Mouse (Mus musculus) lung, postnatal 0 days (tissue): Measurements from ENCODE around the gene Sorcs1. TPM values are rescaled to one million over a fixed set of nuclear protein-coding genes. Genes with fewer than 3 reads are reported as not detected.

Experiments
- ATAC-seq: fragments of 200-750 bp; cut with Nextera tagmentation; 2 replicates; pipeline ENCODE4 v1.8.0; 2017; ENCODE audit warnings: moderate library complexity
- DNase-seq: peaks from one replicate; pipeline ENCODE4 v3.0.0-alpha.2; 2016; ENCODE audit warnings: low spot score
- H3K27ac ChIP-seq: fragments of 300-500 bp; sonication (generic); 2 replicates; pipeline ENCODE4 v1.5.1; 2014; ENCODE audit warnings: antibody characterized with exemption, mild to moderate bottlenecking, low read length, mixed read lengths
- H3K27me3 ChIP-seq: fragments of 300-500 bp; sonication (generic); replicated peaks from 2 replicates; pipeline ENCODE4 v1.6.1; 2014; ENCODE audit warnings: low read length, mixed read lengths; ENCODE audit not compliant: insufficient read depth
- H3K36me3 ChIP-seq: fragments of 300-500 bp; sonication (generic); 2 replicates; pipeline ENCODE4 v1.6.1; 2014; ENCODE audit warnings: low read length, mixed read lengths; ENCODE audit not compliant: insufficient read depth
- H3K4me1 ChIP-seq: fragments of 300-500 bp; sonication (generic); 2 replicates; pipeline ENCODE4 v1.6.1; 2014; ENCODE audit warnings: antibody characterized with exemption, low read depth, low read length, mixed read lengths; ENCODE audit not compliant: insufficient read depth
- H3K4me2 ChIP-seq: fragments of 300-500 bp; sonication (generic); replicated peaks from 2 replicates; pipeline ENCODE4 v1.6.1; 2014; ENCODE audit warnings: low read depth, mild to moderate bottlenecking, low read length, moderate library complexity, mixed read lengths
- H3K4me3 ChIP-seq: fragments of 300-500 bp; sonication (generic); 2 replicates; pipeline ENCODE4 v1.5.1; 2014; ENCODE audit warnings: low read depth, low read length
- H3K9ac ChIP-seq: fragments of 300-500 bp; sonication (generic); replicated peaks from 2 replicates; pipeline ENCODE4 v1.6.1; 2014; ENCODE audit warnings: low read depth, mild to moderate bottlenecking
- H3K9me3 ChIP-seq: fragments of 300-500 bp; sonication (generic); 2 replicates; pipeline ENCODE4 v1.6.1; 2016; ENCODE audit warnings: low read length, mixed read lengths
- CTCF ChIP-seq: IDR thresholded peaks from 2 replicates; pipeline ENCODE4 v1.5.1; 2016; ENCODE audit warnings: antibody characterized with exemption, mild to moderate bottlenecking
- EP300 ChIP-seq: IDR thresholded peaks from 2 replicates; pipeline ENCODE4 v1.6.1; 2016; ENCODE audit warnings: antibody characterized with exemption, mild to moderate bottlenecking, control low read depth
- WGBS: fragments of 180-500 bp; shearing (Covaris S2); extraction: QIAGEN DNeasy Blood & Tissue Kit; methylation state at CpG from one replicate; pipeline ENCODE4 v1.1.7; 2014; 5-methylcytosine and 5-hydroxymethylcytosine counted together
- polyA plus RNA-seq: library from polyadenylated mRNA; unstranded; fragments of >200 nt; fragmentation: Nextera tagmentation; extraction: Ambion mirVana; gene quantifications from 2 replicates; pipeline ENCODE4 v1.2.1, GENCODE M21; 2015

The Sorcs1 gene
- polyA plus RNA-seq, 1 experiment from 2014 or later, result 0.73 TPM

DNA sequence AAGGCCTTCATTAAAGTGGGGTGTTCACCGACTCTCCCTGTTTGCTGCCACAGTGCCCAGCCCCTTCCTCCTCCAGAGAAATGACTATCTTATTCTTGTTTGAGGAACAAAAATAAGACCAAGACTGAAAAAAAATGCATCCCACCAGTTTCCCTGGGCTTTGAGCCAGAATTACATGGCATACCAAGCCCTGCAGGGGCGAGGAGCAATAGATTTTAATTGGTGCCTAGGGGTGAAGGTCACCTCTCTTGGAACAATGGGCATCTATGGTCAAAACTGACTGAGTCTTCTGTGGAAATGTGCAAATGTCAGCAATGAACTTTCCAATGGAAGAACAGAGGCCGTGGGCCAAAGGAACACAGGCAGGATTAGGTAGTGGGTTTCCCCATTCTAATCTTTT lies 312.0 kb downstream of the Sorcs1 start:
- ATAC-seq, result no peak
- 68% methylated on average over 3 of the region's 3 CpGs for WGBS
- Histone ChIP-seq H3K4me3 (no peak overlapping the region), H3K4me1 (no peaks in the 10 kb centered on the region), H3K9me3 (no peaks in the 10 kb centered on the region), H3K36me3 (no peaks in the 10 kb centered on the region), H3K4me2 (no peak overlapping the region), H3K27me3 (no peaks in the 10 kb centered on the region), H3K27ac (no peak overlapping the region), H3K9ac (no peak overlapping the region)
- TF ChIP-seq EP300 (no peak), CTCF (no peak)
- no peak for DNase-seq

DNA sequence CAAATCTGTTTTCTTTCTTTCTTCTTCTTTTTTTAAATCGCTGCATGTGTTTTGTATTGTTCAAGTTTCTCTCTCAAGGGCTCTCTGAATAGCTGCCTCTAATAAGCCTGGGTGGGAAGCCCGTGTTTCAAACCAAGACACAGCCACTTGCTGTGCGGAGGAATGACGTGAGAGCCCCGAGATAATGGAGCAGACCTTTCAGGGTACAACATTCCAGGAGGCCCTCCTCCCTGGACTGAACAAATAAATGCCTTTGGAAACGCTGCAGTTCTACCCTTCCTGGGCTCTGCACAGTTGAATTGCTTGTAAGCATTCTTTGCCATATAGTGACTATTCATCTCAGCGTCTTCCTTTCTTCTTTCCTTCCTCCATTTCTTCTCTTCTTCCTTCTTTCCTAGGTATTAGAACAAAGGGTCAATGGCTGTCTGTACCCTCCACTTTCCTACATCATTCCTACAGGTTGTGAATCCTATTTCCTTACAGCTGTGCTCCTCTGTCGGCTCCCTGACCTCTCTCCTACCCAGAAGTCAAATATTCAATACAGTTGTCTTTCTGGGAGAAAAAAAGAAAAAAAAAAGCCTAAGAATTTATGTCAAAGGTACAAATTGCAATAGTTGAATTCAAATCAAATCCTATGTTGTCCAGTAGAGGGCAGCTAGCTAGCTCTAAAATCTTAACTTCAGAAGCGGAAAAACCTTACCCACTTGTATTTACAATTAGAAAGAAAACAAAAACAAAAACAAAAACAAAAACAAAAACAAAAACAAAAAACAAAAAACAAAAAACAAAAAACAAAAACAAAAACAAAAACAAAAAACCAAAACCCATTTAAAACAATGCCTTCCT lies 315.6 kb downstream of the Sorcs1 start:
- peak; percentile 60; the same call in 1 of the 2 replicates for TF ChIP-seq EP300
- peak; percentile 37 for TF ChIP-seq CTCF
- Histone ChIP-seq H3K4me1 (no peaks in the 10 kb centered on the region), H3K4me2 (no peak overlapping the region), H3K4me3 (no peak overlapping the region), H3K27me3 (no peaks in the 10 kb centered on the region), H3K27ac (no peak overlapping the region), H3K36me3 (no peaks in the 10 kb centered on the region), H3K9me3 (no peaks in the 10 kb centered on the region), H3K9ac (no peak overlapping the region)
- DNase-seq (peak; percentile 35), ATAC-seq (peak; percentile 86)
- 26% methylated on average over 9 of the region's 9 CpGs for WGBS

DNA sequence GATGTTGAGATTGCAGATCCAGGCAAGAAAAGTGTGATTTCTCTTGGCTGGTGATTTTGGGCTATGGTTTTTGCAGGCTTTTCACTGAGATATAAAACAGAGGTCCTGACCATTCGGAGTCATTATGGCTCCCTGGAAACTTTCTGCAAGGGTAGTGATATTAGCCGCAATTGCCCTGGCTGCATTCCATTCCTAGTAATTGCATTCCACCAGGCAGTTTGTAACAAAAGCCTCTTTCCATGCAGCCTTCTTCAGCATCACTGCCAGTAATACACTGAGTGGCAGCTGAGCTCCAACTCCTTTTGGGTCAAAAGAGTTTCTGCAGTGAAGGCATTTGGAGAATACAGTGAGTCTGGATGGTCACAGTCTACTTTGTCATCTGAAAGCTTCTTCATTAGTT lies 319.9 kb downstream of the Sorcs1 start:
- Histone ChIP-seq H3K4me3 (no peak overlapping the region), H3K9ac (no peak overlapping the region), H3K27ac (no peak overlapping the region), H3K9me3 (no peaks in the 10 kb centered on the region), H3K4me2 (no peak overlapping the region), H3K27me3 (no peaks in the 10 kb centered on the region), H3K36me3 (no peaks in the 10 kb centered on the region), H3K4me1 (no peaks in the 10 kb centered on the region)
- no peak for ATAC-seq
- no peak for DNase-seq
- 39% methylated on average over 2 of the region's 2 CpGs for WGBS
- TF ChIP-seq EP300, result no peak
- no peak for TF ChIP-seq CTCF

DNA sequence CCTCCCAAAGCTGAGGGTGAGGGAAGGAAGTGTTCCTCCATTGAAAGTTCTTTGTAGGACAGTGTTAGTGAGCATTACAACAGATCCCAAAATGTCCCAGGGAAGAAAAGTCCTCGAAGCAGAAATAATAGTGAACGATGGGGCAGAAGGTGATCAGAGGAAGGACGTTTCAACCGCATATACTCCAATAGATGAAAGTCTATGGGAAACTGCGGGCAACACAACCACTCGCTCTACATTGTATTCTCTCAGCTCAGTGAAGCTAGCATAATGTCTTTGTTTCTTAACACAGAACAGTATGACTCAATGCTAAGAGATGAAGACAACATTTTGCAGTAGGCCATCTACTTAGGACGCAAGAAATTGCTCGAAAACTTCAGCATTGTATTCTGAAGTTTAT lies 339.2 kb downstream of the Sorcs1 start:
- no peak overlapping the region for H3K4me3 ChIP-seq
- H3K27me3 ChIP-seq, result no peaks in the 10 kb centered on the region
- no peak overlapping the region for H3K27ac ChIP-seq
- no peak for TF ChIP-seq EP300
- TF ChIP-seq CTCF, result no peak
- 91% methylated on average over 8 of the region's 8 CpGs for WGBS
- no peak overlapping the region for H3K9ac ChIP-seq
- H3K4me2 ChIP-seq, result no peak overlapping the region
- H3K36me3 ChIP-seq, result no peaks in the 10 kb centered on the region
- no peaks in the 10 kb centered on the region for H3K4me1 ChIP-seq
- no peak for DNase-seq
- ATAC-seq, result no peak
- no peaks in the 10 kb centered on the region for H3K9me3 ChIP-seq

DNA sequence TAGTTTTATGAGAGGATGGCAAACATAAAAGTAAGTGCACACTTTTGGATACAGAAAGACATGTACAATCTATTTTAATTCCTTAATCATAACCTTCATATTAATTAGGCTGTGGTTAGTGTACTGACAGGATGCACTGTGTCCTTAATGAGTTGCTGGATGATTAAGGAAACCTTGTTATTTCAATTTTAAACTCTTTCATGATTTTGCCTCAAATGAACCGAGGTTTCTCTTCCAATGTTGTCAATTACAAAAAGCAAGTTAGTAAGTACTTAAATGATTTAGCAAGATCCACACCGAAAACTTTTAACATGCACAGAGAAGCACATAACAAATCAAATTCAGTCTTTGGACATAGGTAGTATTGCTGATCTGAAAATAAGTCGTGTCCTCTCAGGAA lies 341.7 kb downstream of the Sorcs1 start:
- Histone ChIP-seq H3K4me1 (no peaks in the 10 kb centered on the region), H3K4me2 (no peak overlapping the region), H3K4me3 (no peak overlapping the region), H3K27ac (no peak overlapping the region), H3K36me3 (no peaks in the 10 kb centered on the region), H3K9me3 (no peaks in the 10 kb centered on the region), H3K9ac (no peak overlapping the region), H3K27me3 (no peaks in the 10 kb centered on the region)
- WGBS, result 66% methylated on average over 3 of the region's 3 CpGs
- no peak for ATAC-seq
- no peak for TF ChIP-seq CTCF
- TF ChIP-seq EP300, result no peak
- DNase-seq, result no peak

DNA sequence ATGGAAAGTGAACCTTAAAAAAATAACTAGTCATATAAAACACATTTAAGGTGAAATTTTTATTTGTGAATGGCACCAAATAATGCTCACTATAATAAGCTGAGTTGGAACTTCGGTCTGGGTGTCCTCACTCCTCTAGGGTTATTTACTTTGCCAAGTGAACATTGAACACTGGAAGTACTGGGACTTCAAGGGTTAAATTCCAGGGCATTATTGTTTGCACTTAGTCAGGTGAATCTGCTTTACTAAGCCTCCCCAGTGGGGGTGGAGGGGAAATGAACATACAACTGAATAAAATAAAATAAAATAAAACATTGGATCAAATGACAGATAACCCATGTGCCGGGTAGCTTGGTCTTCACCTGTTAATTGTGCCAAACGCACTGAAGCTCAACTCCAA lies 347.3 kb downstream of the Sorcs1 start:
- H3K4me3 ChIP-seq, result no peak overlapping the region
- H3K36me3 ChIP-seq, result no peaks in the 10 kb centered on the region
- H3K4me1 ChIP-seq, result no peaks in the 10 kb centered on the region
- no peak overlapping the region for H3K27ac ChIP-seq
- DNase-seq (no peak), ATAC-seq (no peak)
- no peaks in the 10 kb centered on the region for H3K27me3 ChIP-seq
- TF ChIP-seq CTCF, result no peak
- TF ChIP-seq EP300, result no peak
- 62% methylated on average over 3 of the region's 3 CpGs for WGBS
- H3K4me2 ChIP-seq, result no peak overlapping the region
- no peaks in the 10 kb centered on the region for H3K9me3 ChIP-seq
- no peak overlapping the region for H3K9ac ChIP-seq
